Mouse (Mus musculus) intestine, embryonic 16.5 days (tissue): ENCODE measurements around the gene Mtfp1. TPM values are rescaled to one million over a fixed set of nuclear protein-coding genes. Genes with fewer than 3 reads are reported as not detected.

ENCODE experiments used
- ATAC-seq: fragments of 200-750 bp; cut with Nextera tagmentation; 2 replicates; pipeline ENCODE4 v1.8.0; 2017; ENCODE audit warnings: moderate TSS enrichment, moderate library complexity
- H3K27ac ChIP-seq: fragments of 300-500 bp; sonication (generic); 2 replicates; pipeline ENCODE4 v1.5.1; 2014; ENCODE audit warnings: mild to moderate bottlenecking, low read length
- H3K27me3 ChIP-seq: fragments of 300-500 bp; sonication (generic); replicated peaks from 2 replicates; pipeline ENCODE4 v1.6.1; 2014; ENCODE audit warnings: low read length, control low read depth, mixed read lengths; ENCODE audit not compliant: control insufficient read depth, insufficient read depth
- H3K36me3 ChIP-seq: fragments of 300-500 bp; sonication (generic); 2 replicates; pipeline ENCODE4 v1.6.1; 2014; ENCODE audit warnings: low read length, control low read depth; ENCODE audit not compliant: control insufficient read depth, insufficient read depth
- H3K4me1 ChIP-seq: fragments of 300-500 bp; sonication (generic); 2 replicates; pipeline ENCODE4 v1.6.1; 2014; ENCODE audit warnings: low read length, control low read depth, mixed read lengths; ENCODE audit not compliant: control insufficient read depth, insufficient read depth
- H3K4me2 ChIP-seq: fragments of 300-500 bp; sonication (generic); 2 replicates; pipeline ENCODE4 v1.6.1; 2014; ENCODE audit warnings: low read depth, low read length, control low read depth
- H3K4me3 ChIP-seq: fragments of 300-500 bp; sonication (generic); 2 replicates; pipeline ENCODE4 v1.5.1; 2014; ENCODE audit warnings: mild to moderate bottlenecking, low read length
- H3K9ac ChIP-seq: fragments of 300-500 bp; sonication (generic); 2 replicates; pipeline ENCODE4 v1.6.1; 2014; ENCODE audit warnings: low read depth, low read length
- H3K9me3 ChIP-seq: fragments of 300-500 bp; sonication (generic); 2 replicates; pipeline ENCODE4 v1.6.1; 2016; ENCODE audit warnings: low read length, control low read depth; ENCODE audit not compliant: control insufficient read depth
- WGBS: fragments of 180-500 bp; shearing (Covaris S2); extraction: QIAGEN DNeasy Blood & Tissue Kit; methylation state at CpG from one replicate; pipeline ENCODE4 v1.1.7; 2014; 5-methylcytosine and 5-hydroxymethylcytosine counted together
- polyA plus RNA-seq: library from polyadenylated mRNA; unstranded; fragments of >200 nt; fragmentation: Nextera tagmentation; extraction: Ambion mirVana; gene quantifications from 2 replicates; pipeline ENCODE4 v1.2.1, GENCODE M21; 2015

Mtfp1 gene
- 38.1 and 41.6 TPM in 2 replicates for polyA plus RNA-seq

- peaks cover 10% of the 10 kb centered on the region; the same call in 1 of the 2 replicates for H3K9me3 ChIP-seq
- H3K27me3 ChIP-seq: no peaks in the 10 kb centered on the region
- peaks cover 19% of the 10 kb centered on the region for H3K36me3 ChIP-seq
- peak within 1 kb of the TSS; percentile 86 for H3K27ac ChIP-seq
- WGBS: 7% methylated on average over 32 of the region's 34 CpGs
- peak; percentile 11 for ATAC-seq
- peak within 1 kb of the TSS; percentile 65 for H3K4me2 ChIP-seq
- H3K4me3 ChIP-seq: peak within 1 kb of the TSS; percentile 64
- peak within 1 kb of the TSS; percentile 74 for H3K9ac ChIP-seq
- peaks cover 16% of the 10 kb centered on the region for H3K4me1 ChIP-seq
These were observed at the start of gene Mtfp1 for GRCm38 (mm10) chr11:4095171-4096053. Mtfp1 (minus strand) TSS chr11:4095445.

DNA sequence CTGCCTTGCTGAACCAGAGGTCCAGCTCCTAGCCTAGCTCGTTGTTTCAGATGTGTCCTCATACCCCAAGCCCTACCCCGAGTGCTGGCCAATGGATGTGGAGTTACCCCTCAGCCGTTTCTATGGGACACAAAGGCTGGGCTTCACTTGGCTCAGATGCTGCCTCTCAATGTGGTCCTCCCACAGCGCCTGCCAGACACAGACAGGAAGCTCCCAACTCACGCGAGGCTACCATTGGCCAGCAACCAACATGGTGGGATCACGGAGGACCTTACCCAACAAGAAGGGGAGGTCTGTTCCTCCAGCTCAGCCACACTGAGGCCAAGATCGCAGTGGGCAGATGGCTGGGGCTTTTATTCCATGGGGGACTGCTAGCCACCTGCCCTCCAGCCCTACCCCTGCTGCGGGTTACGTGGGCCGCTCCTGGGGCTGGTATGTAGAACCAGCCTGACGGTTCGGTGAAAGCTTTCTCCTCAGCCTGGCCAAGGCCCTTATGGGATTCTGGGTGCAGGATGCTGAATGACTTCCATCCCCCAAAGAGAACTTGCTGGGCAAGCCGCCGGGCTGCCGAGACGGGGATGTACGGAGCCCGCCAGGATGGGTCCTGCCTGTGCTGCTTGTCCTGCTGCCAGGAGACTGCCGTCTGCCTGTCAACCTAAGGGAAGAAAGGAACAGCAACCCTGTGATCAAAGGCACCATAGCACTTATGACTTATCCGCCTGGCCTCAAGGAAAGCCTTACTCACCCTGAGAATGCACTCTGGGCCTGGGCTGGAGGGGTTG lies 48.2 kb upstream of the Mtfp1 start:
- Histone ChIP-seq H3K27me3 (no peaks in the 10 kb centered on the region), H3K27ac (no peak overlapping the region), H3K9ac (no peak overlapping the region), H3K4me2 (no peak overlapping the region), H3K36me3 (peaks cover 4% of the 10 kb centered on the region), H3K9me3 (no peaks in the 10 kb centered on the region), H3K4me3 (no peak overlapping the region), H3K4me1 (no peaks in the 10 kb centered on the region)
- 90% methylated on average over 21 of the region's 21 CpGs for WGBS
- no peak for ATAC-seq

DNA sequence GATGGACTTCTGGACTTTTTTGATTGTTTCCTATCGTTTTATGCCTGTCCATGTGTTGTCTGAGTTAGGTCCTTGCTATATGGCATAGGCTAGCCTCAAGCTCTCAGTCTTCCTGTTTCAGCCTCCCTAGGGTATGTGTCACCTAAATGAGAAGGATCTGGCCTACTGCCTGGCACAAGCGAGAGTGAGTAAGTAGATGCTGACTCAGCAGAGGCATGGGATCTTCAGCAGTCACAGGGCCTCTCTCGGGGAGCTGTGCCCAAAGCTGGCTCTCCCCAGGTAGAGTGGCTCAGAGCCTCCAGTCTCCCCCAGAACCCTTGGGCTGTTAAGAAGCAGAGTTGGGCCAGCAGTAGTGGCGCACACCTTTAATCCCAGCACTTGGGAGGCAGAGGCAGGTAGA lies 47.1 kb upstream of the Mtfp1 start:
- H3K36me3 ChIP-seq: peaks cover 4% of the 10 kb centered on the region
- WGBS: 87% methylated on average over 4 of the region's 4 CpGs
- no peak overlapping the region for H3K4me3 ChIP-seq
- no peak overlapping the region for H3K27ac ChIP-seq
- H3K4me2 ChIP-seq: no peak overlapping the region
- H3K9me3 ChIP-seq: no peaks in the 10 kb centered on the region
- H3K4me1 ChIP-seq: no peaks in the 10 kb centered on the region
- ATAC-seq: no peak
- no peaks in the 10 kb centered on the region for H3K27me3 ChIP-seq
- H3K9ac ChIP-seq: no peak overlapping the region

- Histone ChIP-seq H3K36me3 (peaks cover 4% of the 10 kb centered on the region), H3K4me3 (no peak overlapping the region), H3K27ac (no peak overlapping the region), H3K4me2 (no peak overlapping the region), H3K9me3 (no peaks in the 10 kb centered on the region), H3K27me3 (no peaks in the 10 kb centered on the region), H3K9ac (no peak overlapping the region), H3K4me1 (no peaks in the 10 kb centered on the region)
- no peak for ATAC-seq
These were observed 46.3 kb upstream of the Mtfp1 start for GRCm38 (mm10) chr11:4141505-4141904.

- ATAC-seq: no peak
- H3K27ac ChIP-seq: no peak overlapping the region
- no peak overlapping the region for H3K4me2 ChIP-seq
- no peak overlapping the region for H3K9ac ChIP-seq
- H3K4me3 ChIP-seq: no peak overlapping the region
- no peaks in the 10 kb centered on the region for H3K27me3 ChIP-seq
- 69% methylated on average over 2 of the region's 2 CpGs for WGBS
- peaks cover 8% of the 10 kb centered on the region for H3K4me1 ChIP-seq
- H3K36me3 ChIP-seq: peaks cover 4% of the 10 kb centered on the region
- no peaks in the 10 kb centered on the region for H3K9me3 ChIP-seq
These were observed 43.7 kb upstream of the Mtfp1 start for GRCm38 (mm10) chr11:4138964-4139363.

DNA sequence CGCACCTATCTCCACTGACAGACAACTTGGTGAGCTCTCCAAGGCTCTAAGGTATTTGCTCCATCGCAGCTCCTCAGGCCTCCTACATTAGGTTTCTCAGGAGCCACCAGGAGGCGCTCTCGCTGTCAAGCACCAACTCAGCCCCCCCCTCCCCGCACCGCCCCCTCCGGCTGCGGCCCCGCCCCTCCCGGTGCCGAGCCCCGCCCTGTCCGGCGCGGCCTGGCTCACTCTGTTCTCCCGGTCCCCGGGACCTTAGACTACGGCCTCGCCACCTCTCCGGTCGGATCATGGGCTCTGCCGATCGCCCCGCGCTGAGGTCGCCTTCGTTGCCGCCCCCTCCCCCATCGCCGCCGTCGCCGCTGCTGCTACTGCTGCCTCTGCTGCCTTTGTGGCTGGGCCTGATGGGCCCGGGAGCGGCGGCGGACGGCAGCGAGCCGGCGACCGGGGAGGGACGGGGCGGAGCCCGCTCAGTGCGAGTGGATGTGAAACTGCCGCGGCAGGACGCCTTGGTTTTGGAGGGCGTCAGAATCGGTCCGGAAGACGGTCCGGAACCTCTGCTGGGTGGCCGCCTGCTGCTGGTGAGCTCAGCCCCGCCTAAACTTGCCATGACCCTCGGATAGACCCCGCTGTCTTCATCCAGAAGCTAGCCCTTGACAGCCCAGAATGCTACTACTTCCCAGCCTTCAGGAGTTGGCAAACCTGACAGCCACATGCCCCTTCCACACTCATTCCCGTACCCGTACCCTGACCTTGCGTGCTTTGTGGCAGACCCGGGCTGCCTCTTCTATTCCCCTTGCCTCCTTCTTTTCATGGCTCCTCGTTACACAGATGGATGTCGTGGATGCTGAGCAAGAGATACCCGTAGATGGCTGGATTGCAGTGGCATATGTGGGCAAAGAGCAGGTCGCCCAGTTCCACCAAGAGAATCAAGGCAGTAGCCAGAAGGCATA lies 40.0 kb upstream of the Mtfp1 start, which contains the start of gene Rnf215:
Gene Rnf215, plus strand, starts transcription at position 217 of the 950 bp plus-strand sequence.
- WGBS: 2% methylated on average over 65 of the region's 66 CpGs
- peaks cover 8% of the 10 kb centered on the region for H3K4me1 ChIP-seq
- peak; percentile 98 for ATAC-seq
- H3K9me3 ChIP-seq: no peaks in the 10 kb centered on the region
- peak within 1 kb of the TSS; percentile 87 for H3K4me3 ChIP-seq
- H3K36me3 ChIP-seq: peaks cover 4% of the 10 kb centered on the region
- peak within 1 kb of the TSS; percentile 78 for H3K27ac ChIP-seq
- peak within 1 kb of the TSS; percentile 95 for H3K4me2 ChIP-seq
- peak within 1 kb of the TSS; percentile 99 for H3K9ac ChIP-seq
- H3K27me3 ChIP-seq: no peaks in the 10 kb centered on the region

DNA sequence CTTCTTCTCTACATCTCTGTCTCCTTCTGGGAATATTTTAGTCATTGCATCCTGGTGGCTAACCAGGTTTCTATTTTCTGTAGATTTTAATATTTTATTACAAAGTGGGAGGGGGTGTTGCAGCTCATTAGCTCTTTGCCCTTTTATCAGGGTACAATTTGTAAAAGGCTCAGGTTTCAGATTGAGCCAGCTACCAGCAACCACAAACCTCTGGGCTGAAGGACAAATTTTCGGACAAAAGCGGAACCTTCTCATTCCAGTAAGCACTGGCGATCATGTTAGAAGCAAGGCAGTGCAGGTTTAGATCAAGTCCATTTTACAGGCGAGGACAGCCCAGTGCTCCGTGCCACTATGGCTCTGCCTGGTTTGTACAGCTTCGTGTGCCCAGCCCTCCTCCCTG lies 39.2 kb upstream of the Mtfp1 start:
- no peaks in the 10 kb centered on the region for H3K9me3 ChIP-seq
- no peaks in the 10 kb centered on the region for H3K27me3 ChIP-seq
- 70% methylated on average over 6 of the region's 6 CpGs for WGBS
- ATAC-seq: no peak
- H3K4me3 ChIP-seq: no peak overlapping the region
- H3K36me3 ChIP-seq: no peaks in the 10 kb centered on the region; the same call in 1 of the 2 replicates
- no peak overlapping the region for H3K4me2 ChIP-seq
- no peak overlapping the region for H3K27ac ChIP-seq
- H3K4me1 ChIP-seq: peaks cover 8% of the 10 kb centered on the region
- H3K9ac ChIP-seq: peak overlapping the region; percentile 99; the same call in 1 of the 2 replicates

DNA sequence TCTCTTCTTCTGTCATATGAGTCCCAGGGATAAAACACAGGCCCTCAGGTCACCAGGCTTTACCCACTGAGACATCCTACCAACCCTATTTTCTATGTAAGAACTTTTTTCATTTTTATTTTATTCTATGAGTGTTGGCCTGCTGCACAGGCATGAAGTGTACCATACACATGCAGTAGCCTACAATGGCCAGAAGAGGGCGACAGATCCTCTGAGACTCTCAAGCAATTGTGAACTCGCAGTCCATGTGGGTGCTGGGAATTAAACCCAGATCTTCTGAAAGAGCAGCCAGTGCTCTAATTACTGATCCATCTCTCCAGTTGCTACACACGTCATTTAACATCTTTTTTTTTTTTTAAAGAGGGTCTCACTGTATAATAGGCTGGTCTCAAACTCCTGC lies 38.2 kb upstream of the Mtfp1 start:
- Histone ChIP-seq H3K27me3 (no peaks in the 10 kb centered on the region), H3K4me1 (peaks cover 8% of the 10 kb centered on the region), H3K4me2 (no peak overlapping the region), H3K36me3 (no peaks in the 10 kb centered on the region), H3K4me3 (no peak overlapping the region), H3K9ac (no peak overlapping the region), H3K27ac (no peak overlapping the region), H3K9me3 (no peaks in the 10 kb centered on the region)
- ATAC-seq: no peak
- WGBS: 53% methylated on average over 3 of the region's 3 CpGs
